Mouse (Mus musculus) MEL (cell line): ENCODE data around the gene Pdzd2. TPM values are rescaled to one million over a fixed set of nuclear protein-coding genes. Genes with fewer than 3 reads are reported as not detected.

ENCODE experiments used
- DNase-seq: peaks from one replicate; pipeline ENCODE4 v3.0.0; 2011; ENCODE audit warnings: low read depth, low spot score
- H3K27ac ChIP-seq: 2 replicates; pipeline ENCODE4 v1.5.1; 2012; ENCODE audit warnings: low read depth, mild to moderate bottlenecking, control low read depth, low read length, moderate library complexity; ENCODE audit not compliant: control insufficient read depth
- H3K27me3 ChIP-seq, 2 experiments: fragments of 150-350 bp in 1 of 2; sonication (generic) in 1 of 2; 2 replicates each; pipeline ENCODE4 v1.6.1; 2012; ENCODE audit warnings: low read length in 2 of 2, mild to moderate bottlenecking in 2 of 2, improper control_type of control experiment in 1 of 2, moderate library complexity in 1 of 2; ENCODE audit not compliant: insufficient read depth in 2 of 2, control insufficient read depth in 1 of 2
- H3K36me3 ChIP-seq, 2 experiments: 2 replicates each; pipeline ENCODE4 v1.6.1; 2012 to 2014; ENCODE audit warnings: low read length in 2 of 2, improper control_type of control experiment in 1 of 2, inconsistent platforms in 1 of 2, mild to moderate bottlenecking in 1 of 2; ENCODE audit not compliant: insufficient read depth in 2 of 2, control insufficient read depth in 1 of 2
- H3K4me1 ChIP-seq, 2 experiments: fragments of 150-350 bp in 1 of 2; sonication (generic) in 1 of 2; 2 replicates each; pipeline ENCODE4 v1.6.1; 2012; ENCODE audit warnings: low read length in 2 of 2, improper control_type of control experiment in 1 of 2, mild to moderate bottlenecking in 1 of 2; ENCODE audit not compliant: insufficient read depth in 2 of 2, control insufficient read depth in 1 of 2
- H3K4me3 ChIP-seq, 2 experiments: fragments of 150-350 bp in 1 of 2; sonication (generic) in 1 of 2; 2 replicates each; pipeline ENCODE4 v1.5.1; 2012; ENCODE audit warnings: low read depth in 2 of 2, low read length in 2 of 2, mild to moderate bottlenecking in 2 of 2, moderate library complexity in 2 of 2, control low read depth in 1 of 2, improper control_type of control experiment in 1 of 2; ENCODE audit not compliant: control insufficient read depth in 1 of 2, insufficient read depth in 1 of 2
- H3K79me2 ChIP-seq: 2 replicates; pipeline ENCODE4 v1.6.1; 2012; ENCODE audit warnings: mild to moderate bottlenecking, low read length, moderate library complexity; ENCODE audit not compliant: control insufficient read depth, poor library complexity, insufficient read depth
- H3K9ac ChIP-seq: 2 replicates; pipeline ENCODE4 v1.6.1; 2012; ENCODE audit warnings: low read depth, mild to moderate bottlenecking, control low read depth, low read length, moderate library complexity; ENCODE audit not compliant: control insufficient read depth, poor library complexity, severe bottlenecking
- H3K9me3 ChIP-seq: fragments of 150-350 bp; sonication (generic); replicated peaks from 2 replicates; pipeline ENCODE4 v1.6.1; 2012; ENCODE audit warnings: mild to moderate bottlenecking, low read length, improper control_type of control experiment, moderate library complexity; ENCODE audit not compliant: insufficient read depth
- CHD1 ChIP-seq: IDR thresholded peaks from 2 replicates; pipeline ENCODE4 v1.6.1; 2012; ENCODE audit warnings: low read depth, mild to moderate bottlenecking, inconsistent platforms, low read length, improper control_type of control experiment
- ETS1 ChIP-seq: IDR thresholded peaks from 2 replicates; pipeline ENCODE4 v1.6.1; 2012; ENCODE audit warnings: low read depth, mild to moderate bottlenecking, inconsistent platforms, low read length, improper control_type of control experiment, moderate library complexity
- HCFC1 ChIP-seq: IDR thresholded peaks from 2 replicates; pipeline ENCODE4 v1.6.1; 2012; ENCODE audit warnings: low read depth, mild to moderate bottlenecking, inconsistent platforms, low read length, improper control_type of control experiment, moderate library complexity
- JUND ChIP-seq: IDR thresholded peaks from 2 replicates; pipeline ENCODE4 v1.6.1; 2011; ENCODE audit warnings: low read depth, mild to moderate bottlenecking, improper control_type of control experiment, low read length
- KAT2A ChIP-seq: conservative IDR thresholded peaks from 2 replicates; pipeline ENCODE4 v1.6.1; 2012; ENCODE audit warnings: low read depth, low read length, improper control_type of control experiment, inconsistent platforms
- MXI1 ChIP-seq: IDR thresholded peaks from 2 replicates; pipeline ENCODE4 v1.6.1; 2011; ENCODE audit warnings: mild to moderate bottlenecking, low read depth, low read length, improper control_type of control experiment
- NELFE ChIP-seq: IDR thresholded peaks from 2 replicates; pipeline ENCODE4 v1.6.1; 2011; ENCODE audit warnings: low read depth, low read length, improper control_type of control experiment
- NRF1 ChIP-seq: IDR thresholded peaks from 2 replicates; pipeline ENCODE4 v1.6.1; 2014; ENCODE audit warnings: low read depth, mild to moderate bottlenecking, inconsistent platforms, low read length, improper control_type of control experiment, moderate library complexity; ENCODE audit not compliant: poor library complexity, insufficient read depth, severe bottlenecking
- POLR2A ChIP-seq, 2 experiments: IDR thresholded peaks; 2 replicates each; pipeline ENCODE4 v1.6.1; 2011 to 2012; ENCODE audit warnings: low read length in 2 of 2, mild to moderate bottlenecking in 2 of 2, control low read depth in 1 of 2, improper control_type of control experiment in 1 of 2, low read depth in 1 of 2, moderate library complexity in 1 of 2; ENCODE audit not compliant: control insufficient read depth in 1 of 2, insufficient read depth in 1 of 2, poor library complexity in 1 of 2
- POLR2AphosphoS5 ChIP-seq: IDR thresholded peaks from 2 replicates; pipeline ENCODE4 v1.6.1; 2012; ENCODE audit warnings: low read depth, borderline replicate concordance, mild to moderate bottlenecking, inconsistent platforms, low read length, moderate library complexity, mixed read lengths
- RAD21 ChIP-seq: IDR thresholded peaks from 2 replicates; pipeline ENCODE4 v1.6.1; 2011; ENCODE audit warnings: mild to moderate bottlenecking, low read depth, low read length, improper control_type of control experiment
- SMC3 ChIP-seq: IDR thresholded peaks from 2 replicates; pipeline ENCODE4 v1.6.1; 2011; ENCODE audit warnings: low read depth, low read length, improper control_type of control experiment
- TAL1 ChIP-seq: IDR thresholded peaks from 2 replicates; pipeline ENCODE4 v1.6.1; 2012; ENCODE audit warnings: mild to moderate bottlenecking, inconsistent platforms, low read length, moderate library complexity, mixed read lengths
- TBP ChIP-seq: IDR thresholded peaks from 2 replicates; pipeline ENCODE4 v1.8.0; 2011; ENCODE audit warnings: low read depth, low read length, improper control_type of control experiment
- TCF12 ChIP-seq: IDR thresholded peaks from 2 replicates; pipeline ENCODE4 v1.6.1; 2014; ENCODE audit warnings: low read depth, mild to moderate bottlenecking, inconsistent platforms, low read length, improper control_type of control experiment, moderate library complexity
- USF2 ChIP-seq, 2 experiments: IDR thresholded peaks; 2 replicates each; pipeline ENCODE4 v1.6.1; 2011 to 2012; ENCODE audit warnings: improper control_type of control experiment in 2 of 2, low read length in 2 of 2, borderline replicate concordance in 1 of 2, inconsistent platforms in 1 of 2, low read depth in 1 of 2, mild to moderate bottlenecking in 1 of 2; ENCODE audit not compliant: insufficient read depth in 1 of 2
- ZKSCAN1 ChIP-seq: IDR thresholded peaks from 2 replicates; pipeline ENCODE4 v1.6.1; 2012; ENCODE audit warnings: low read depth, mild to moderate bottlenecking, inconsistent platforms, low read length, improper control_type of control experiment, moderate library complexity
- ZMIZ1 ChIP-seq: IDR thresholded peaks from 2 replicates; pipeline ENCODE4 v1.6.1; 2012; ENCODE audit warnings: low read depth, mild to moderate bottlenecking, inconsistent platforms, low read length, improper control_type of control experiment, moderate library complexity
- ZNF384 ChIP-seq: IDR thresholded peaks from 2 replicates; pipeline ENCODE4 v1.6.1; 2012; ENCODE audit warnings: low read depth, mild to moderate bottlenecking, inconsistent platforms, low read length, improper control_type of control experiment
- polyA plus RNA-seq, 2 experiments: library from polyadenylated mRNA; stranded (reverse) in 1 of 2; unstranded in 1 of 2; fragments of >175 nt in 1 of 2; fragments of >200 nt in 1 of 2; gene quantifications; 2 replicates each; pipeline versions ENCODE4 v1.2.1 to v1.2.4; 2012; ENCODE audit warnings: low replicate concordance in 2 of 2, low read depth in 1 of 2; ENCODE audit not compliant: insufficient read length in 2 of 2, insufficient read depth in 1 of 2, missing spikeins in 1 of 2
- total RNA-seq: library from RNA; depleted of rRNA; stranded (reverse); fragments of 300-350 nt; gene quantifications from 2 replicates; pipeline ENCODE4 v1.2.3, GENCODE M21; 2012; rRNA removed

The Pdzd2 gene
- total RNA-seq: 0.10 and 0.15 TPM in 2 replicates
- under 1 TPM in 1 of 2 experiments, not detected in 1; 0.33 TPM for polyA plus RNA-seq

GRCm38 (mm10) chr15:12739277-12740247, at the start of gene Pdzd2:
Gene Pdzd2, minus strand, starts transcription at chr15:12739924.
- TF ChIP-seq ZNF384: no peak
- no peak for TF ChIP-seq NRF1
- no peak for TF ChIP-seq SMC3
- TF ChIP-seq ZKSCAN1: no peak
- no peak for TF ChIP-seq TAL1
- no peak for TF ChIP-seq ETS1
- TF ChIP-seq TCF12: no peak
- no peak for TF ChIP-seq ZMIZ1
- TF ChIP-seq JUND: no peak
- no peak for TF ChIP-seq POLR2A (IDR thresholded peaks at IDR 0.05; ENCODE audit: control insufficient read depth in 1 of 2, insufficient read depth in 1 of 2, low read depth in 1 of 2, low read length in 2 of 2, poor library complexity in 1 of 2)
- TF ChIP-seq CHD1: no peak
- no peak for TF ChIP-seq NELFE
- no peak for TF ChIP-seq TBP
- TF ChIP-seq MXI1: no peak
- TF ChIP-seq POLR2AphosphoS5: no peak
- H3K4me3 ChIP-seq: no peak within 1 kb of the TSS
- H3K9ac ChIP-seq: no peak within 1 kb of the TSS
- peaks cover 0 to 11% of the 10 kb centered on the region in 2 experiments; a peak in 3 of 4 replicates for H3K4me1 ChIP-seq
- H3K9me3 ChIP-seq: no peaks in the 10 kb centered on the region
- no peaks in the 10 kb centered on the region for H3K27me3 ChIP-seq
- DNase-seq: no peak
- H3K79me2 ChIP-seq: no peaks in the 10 kb centered on the region
- H3K27ac ChIP-seq: no peak within 1 kb of the TSS
- peaks cover 0 to 3% of the 10 kb centered on the region in 2 experiments; a peak in 1 of 4 replicates for H3K36me3 ChIP-seq

GRCm38 (mm10) chr15:12789406-12789867, 49.7 kb upstream of the Pdzd2 start:
- H3K4me3 ChIP-seq: no peak overlapping the region
- no peaks in the 10 kb centered on the region for H3K9me3 ChIP-seq
- H3K9ac ChIP-seq: no peak overlapping the region
- no peaks in the 10 kb centered on the region for H3K79me2 ChIP-seq
- peaks cover 1 to 7% of the 10 kb centered on the region in 2 experiments; a peak in 3 of 4 replicates for H3K27me3 ChIP-seq
- no peak for DNase-seq
- H3K27ac ChIP-seq: no peak overlapping the region
- H3K36me3 ChIP-seq: no peaks in the 10 kb centered on the region
- H3K4me1 ChIP-seq: no peaks in the 10 kb centered on the region
- TF ChIP-seq KAT2A (no peak), HCFC1 (no peak), ETS1 (no peak), RAD21 (no peak), USF2 (IDR thresholded peaks at IDR 0.05; ENCODE audit: borderline replicate concordance in 1 of 2, insufficient read depth in 1 of 2, low read depth in 1 of 2, low read length in 2 of 2) (no peak)
